Mouse (Mus musculus) kidney, embryonic 16.5 days (tissue): ENCODE measurements around the gene Ice1. TPM values are rescaled to one million over a fixed set of nuclear protein-coding genes. Genes with fewer than 3 reads are reported as not detected.

ENCODE experiments used
- polyA plus RNA-seq: library from polyadenylated mRNA; unstranded; fragments of >200 nt; fragmentation: Nextera tagmentation; extraction: Ambion mirVana; gene quantifications from 2 replicates; pipeline ENCODE4 v1.2.1, GENCODE M21; 2015

Gene Ice1
- polyA plus RNA-seq, 1 experiment from 2014 or later = 19.9 TPM

Other genes starting within 250 kb of the Ice1 start
- gene Adamts16, start 204.2 kb upstream of the Ice1 start, polyA plus RNA-seq = 18.9 and 19.6 TPM in 2 replicates